Mouse (Mus musculus) hindbrain, embryonic 11.5 days (tissue): ENCODE measurements at regions not wholly inside any gene's neighbourhood (a gene's known extent, or its start where the extent isn't known, plus 50 kb on each side); places are given as distances from the start of the nearest gene placed in this dataset.

ENCODE experiments used
- ATAC-seq: fragments of 200-750 bp; cut with Nextera tagmentation; 2 replicates; pipeline ENCODE4 v1.8.0; 2017; ENCODE audit warnings: mild to moderate bottlenecking, moderate TSS enrichment, moderate library complexity; ENCODE audit not compliant: low FRiP score
- DNase-seq: peaks from one replicate; pipeline ENCODE4 v3.0.0-alpha.2; 2015; ENCODE audit warnings: low spot score
- H3K27ac ChIP-seq: fragments of 300-500 bp; sonication (generic); 2 replicates; pipeline ENCODE4 v1.5.1; 2014; ENCODE audit warnings: mild to moderate bottlenecking, low read depth, low read length
- H3K27me3 ChIP-seq: fragments of 300-500 bp; sonication (generic); 2 replicates; pipeline ENCODE4 v1.6.1; 2014; ENCODE audit warnings: mild to moderate bottlenecking, low read length, moderate library complexity, mixed read lengths; ENCODE audit not compliant: control insufficient read depth, insufficient read depth
- H3K36me3 ChIP-seq: fragments of 300-500 bp; sonication (generic); 2 replicates; pipeline ENCODE4 v1.6.1; 2014; ENCODE audit warnings: mild to moderate bottlenecking, low read length, moderate library complexity, mixed read lengths; ENCODE audit not compliant: control insufficient read depth, insufficient read depth
- H3K4me1 ChIP-seq: fragments of 300-500 bp; sonication (generic); replicated peaks from 2 replicates; pipeline ENCODE4 v1.6.1; 2014; ENCODE audit warnings: low read length, mixed read lengths; ENCODE audit not compliant: control insufficient read depth, insufficient read depth
- H3K4me2 ChIP-seq: fragments of 300-500 bp; sonication (generic); replicated peaks from 2 replicates; pipeline ENCODE4 v1.6.1; 2014; ENCODE audit warnings: mild to moderate bottlenecking, low read depth, low read length
- H3K4me3 ChIP-seq: fragments of 300-500 bp; sonication (generic); 2 replicates; pipeline ENCODE4 v1.5.1; 2014; ENCODE audit warnings: low read depth, low read length
- H3K9ac ChIP-seq: fragments of 300-500 bp; sonication (generic); 2 replicates; pipeline ENCODE4 v1.6.1; 2014; ENCODE audit warnings: low read depth, low read length
- H3K9me3 ChIP-seq: fragments of 300-500 bp; sonication (generic); 2 replicates; pipeline ENCODE4 v1.6.1; 2016; ENCODE audit warnings: low read length; ENCODE audit not compliant: control insufficient read depth
- WGBS: fragments of 180-500 bp; shearing (Covaris S2); extraction: QIAGEN DNeasy Blood & Tissue Kit; methylation state at CpG from one replicate; pipeline ENCODE4 v1.1.7; 2014; 5-methylcytosine and 5-hydroxymethylcytosine counted together

DNA sequence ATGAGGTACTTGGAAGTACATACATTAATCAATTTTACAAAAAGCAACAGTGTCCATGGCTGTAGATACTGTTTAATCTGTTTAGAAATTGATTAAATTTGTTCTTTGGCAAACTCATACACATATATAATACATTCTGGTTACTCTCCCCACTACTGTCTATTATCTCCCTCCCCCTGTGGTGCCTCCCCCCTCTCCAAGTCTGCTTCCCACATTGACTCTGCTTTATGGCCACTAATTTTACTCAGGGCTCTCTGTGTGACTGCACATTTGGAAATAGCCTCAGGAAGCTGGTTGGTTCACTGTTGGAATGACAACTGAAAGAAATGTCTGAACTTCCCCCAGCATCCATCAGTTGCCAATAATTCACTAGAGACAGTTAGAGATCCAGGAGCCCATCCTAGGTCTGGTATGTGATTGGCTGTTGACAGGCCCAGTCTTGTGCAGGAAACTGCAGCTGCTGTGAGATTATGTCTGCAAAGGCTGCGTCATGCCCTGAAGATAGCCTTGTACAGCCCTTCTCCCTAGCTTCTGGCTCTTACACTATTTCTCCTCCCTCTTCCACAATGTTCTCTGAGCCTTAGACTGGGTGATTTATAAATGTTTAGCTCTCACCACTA lies 204.6 kb upstream of the Trib2 start:
- no peak for ATAC-seq
- WGBS: 73% methylated on average over 1 of the region's 1 CpGs

DNA sequence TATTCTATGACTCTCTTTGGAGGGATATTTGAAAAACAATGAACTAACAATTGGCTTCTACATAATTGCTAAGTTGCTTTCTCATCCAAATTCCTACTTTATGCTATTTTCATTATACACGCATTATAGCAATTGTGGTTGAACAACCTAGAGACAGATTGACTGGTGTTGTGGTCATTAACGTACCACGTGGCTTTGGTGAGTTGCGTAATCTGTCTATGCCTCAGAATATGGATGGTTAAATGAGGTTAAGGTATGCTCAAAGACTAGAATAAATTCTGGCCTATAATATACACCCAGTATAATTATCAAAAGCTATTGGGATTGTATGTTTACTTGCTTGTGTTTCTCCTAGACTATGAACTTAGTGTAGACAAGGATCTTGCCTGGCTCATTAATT lies 201.5 kb upstream of the Trib2 start:
- Histone ChIP-seq H3K9ac (no peak overlapping the region), H3K4me1 (no peaks in the 10 kb centered on the region), H3K36me3 (no peaks in the 10 kb centered on the region), H3K4me3 (no peak overlapping the region), H3K27ac (no peak overlapping the region), H3K4me2 (no peak overlapping the region), H3K27me3 (no peaks in the 10 kb centered on the region), H3K9me3 (no peaks in the 10 kb centered on the region)
- no peak for DNase-seq
- ATAC-seq: no peak
- 94% methylated on average over 4 of the region's 4 CpGs for WGBS

More for the DNA sequence above, 204.6 kb upstream of the Trib2 start:
- no peak overlapping the region for H3K4me3 ChIP-seq
- H3K27ac ChIP-seq: no peak overlapping the region
- no peaks in the 10 kb centered on the region for H3K36me3 ChIP-seq
- no peaks in the 10 kb centered on the region for H3K27me3 ChIP-seq
- DNase-seq: no peak
- no peak overlapping the region for H3K4me2 ChIP-seq
- H3K9me3 ChIP-seq: no peaks in the 10 kb centered on the region
- no peak overlapping the region for H3K9ac ChIP-seq
- no peaks in the 10 kb centered on the region for H3K4me1 ChIP-seq

DNA sequence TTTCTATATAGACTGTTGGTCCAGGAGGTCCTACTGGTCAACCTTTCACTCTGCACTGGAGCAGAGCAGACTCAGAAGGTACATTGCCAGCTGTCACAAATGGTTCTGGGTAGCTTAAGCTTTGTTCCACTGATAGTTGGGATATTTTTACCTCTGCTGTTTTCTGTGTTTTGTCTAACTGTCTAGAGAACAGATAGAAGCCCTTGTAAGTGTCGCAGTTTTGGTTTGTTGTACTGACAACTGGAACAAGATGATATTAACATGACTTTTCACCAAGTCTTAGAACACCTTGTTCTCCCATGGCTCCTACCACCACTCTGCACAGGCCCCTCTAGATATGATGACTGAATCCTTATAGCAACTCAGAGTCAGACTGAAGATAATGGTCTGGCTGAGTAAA lies 199.9 kb upstream of the Trib2 start:
- Histone ChIP-seq H3K9me3 (no peaks in the 10 kb centered on the region), H3K4me2 (no peak overlapping the region), H3K27me3 (no peaks in the 10 kb centered on the region), H3K27ac (no peak overlapping the region), H3K36me3 (no peaks in the 10 kb centered on the region), H3K9ac (no peak overlapping the region), H3K4me3 (no peak overlapping the region), H3K4me1 (no peaks in the 10 kb centered on the region)
- DNase-seq (no peak), ATAC-seq (no peak)
- 97% methylated on average over 1 of the region's 1 CpGs for WGBS

DNA sequence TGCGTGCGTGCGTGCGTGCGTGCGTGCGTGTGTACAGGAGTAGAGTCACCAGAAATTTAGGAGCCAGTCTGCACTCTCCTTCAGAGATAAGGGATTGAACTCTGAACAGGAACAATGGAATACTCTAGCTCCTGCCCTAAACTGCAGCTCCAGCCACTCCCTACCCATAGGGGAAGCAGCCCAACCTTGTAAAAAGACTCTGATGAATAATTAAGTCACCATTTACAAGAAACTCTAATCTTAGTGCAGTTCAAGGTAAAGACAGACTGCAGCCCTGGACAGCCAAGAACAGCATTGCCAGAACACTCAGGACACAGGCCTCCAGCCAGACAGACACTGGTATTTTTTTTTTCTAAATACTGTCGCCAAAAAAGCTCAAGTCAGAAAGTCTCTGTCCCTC lies 198.9 kb upstream of the Trib2 start:
- WGBS: 96% methylated on average over 5 of the region's 8 CpGs
- no peak overlapping the region for H3K4me3 ChIP-seq
- no peaks in the 10 kb centered on the region for H3K36me3 ChIP-seq
- H3K9ac ChIP-seq: no peak overlapping the region
- H3K27me3 ChIP-seq: no peaks in the 10 kb centered on the region
- H3K4me1 ChIP-seq: no peaks in the 10 kb centered on the region
- ATAC-seq (no peak), DNase-seq (no peak)
- H3K27ac ChIP-seq: no peak overlapping the region
- H3K9me3 ChIP-seq: no peaks in the 10 kb centered on the region
- H3K4me2 ChIP-seq: no peak overlapping the region

DNA sequence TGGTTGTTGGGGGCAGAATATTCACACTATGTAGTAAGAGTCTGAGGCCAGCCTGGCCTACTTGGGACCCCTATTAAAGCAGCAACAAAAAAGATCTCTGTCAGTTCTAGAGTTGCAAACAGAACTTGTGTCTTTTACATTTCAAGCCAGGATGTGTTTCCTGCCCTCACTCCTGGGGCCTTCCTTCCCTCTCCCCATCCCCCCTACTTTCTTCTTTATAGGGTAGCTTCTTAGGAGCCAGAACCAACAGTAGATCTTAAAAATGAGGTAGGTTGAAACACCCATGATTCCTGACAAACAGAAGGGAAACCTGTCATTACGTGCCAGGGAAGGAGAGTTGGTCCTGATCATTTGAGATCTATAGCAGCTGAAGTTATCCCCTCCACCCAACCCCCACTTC lies 198.0 kb upstream of the Trib2 start:
- no peak for DNase-seq
- Histone ChIP-seq H3K4me2 (no peak overlapping the region), H3K4me1 (no peaks in the 10 kb centered on the region), H3K27me3 (no peaks in the 10 kb centered on the region), H3K4me3 (no peak overlapping the region), H3K9me3 (no peaks in the 10 kb centered on the region), H3K36me3 (no peaks in the 10 kb centered on the region), H3K9ac (no peak overlapping the region), H3K27ac (no peak overlapping the region)
- ATAC-seq: no peak
- 90% methylated on average over 1 of the region's 1 CpGs for WGBS

DNA sequence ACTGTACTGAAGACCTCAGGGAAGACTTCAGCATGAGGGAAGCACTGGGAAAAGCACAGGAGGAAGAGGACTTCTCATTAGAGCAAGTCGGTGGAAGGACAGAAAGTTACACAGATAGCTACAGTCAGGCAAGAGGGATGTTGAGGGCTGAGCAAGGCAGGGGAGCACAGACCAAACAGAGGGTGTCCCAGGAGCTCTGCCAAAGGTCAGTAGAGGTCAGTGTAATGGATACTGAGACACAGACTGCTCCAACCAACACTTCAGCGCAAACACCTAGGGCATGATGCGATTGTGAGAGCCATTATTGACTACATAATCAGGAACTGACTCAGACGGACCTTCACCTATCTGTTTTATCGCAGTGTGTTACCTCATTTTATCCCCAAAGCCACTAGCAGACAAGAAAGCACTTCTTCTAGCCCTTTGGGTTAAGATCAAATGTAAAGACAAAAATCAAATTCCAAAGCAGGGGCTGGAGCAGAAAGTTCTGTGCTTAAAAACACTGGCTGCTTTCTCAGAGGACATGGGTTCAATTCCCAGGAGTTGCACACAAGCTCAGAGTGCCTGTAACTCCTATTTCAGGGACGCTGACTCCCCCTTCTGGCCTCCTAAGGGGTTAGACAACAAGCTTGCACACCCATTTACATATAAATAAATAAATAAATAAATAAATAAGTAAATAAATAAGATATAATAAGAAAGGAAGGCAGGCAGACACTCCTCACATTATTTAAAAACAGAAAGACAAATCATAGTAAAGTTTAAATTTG lies 197.3 kb upstream of the Trib2 start:
- H3K9me3 ChIP-seq: no peaks in the 10 kb centered on the region
- no peaks in the 10 kb centered on the region for H3K36me3 ChIP-seq
- H3K4me1 ChIP-seq: no peaks in the 10 kb centered on the region
- no peaks in the 10 kb centered on the region for H3K27me3 ChIP-seq
- 80% methylated on average over 6 of the region's 6 CpGs for WGBS
- no peak overlapping the region for H3K4me3 ChIP-seq
- H3K9ac ChIP-seq: no peak overlapping the region
- DNase-seq (no peak), ATAC-seq (no peak)
- no peak overlapping the region for H3K27ac ChIP-seq
- no peak overlapping the region for H3K4me2 ChIP-seq

DNA sequence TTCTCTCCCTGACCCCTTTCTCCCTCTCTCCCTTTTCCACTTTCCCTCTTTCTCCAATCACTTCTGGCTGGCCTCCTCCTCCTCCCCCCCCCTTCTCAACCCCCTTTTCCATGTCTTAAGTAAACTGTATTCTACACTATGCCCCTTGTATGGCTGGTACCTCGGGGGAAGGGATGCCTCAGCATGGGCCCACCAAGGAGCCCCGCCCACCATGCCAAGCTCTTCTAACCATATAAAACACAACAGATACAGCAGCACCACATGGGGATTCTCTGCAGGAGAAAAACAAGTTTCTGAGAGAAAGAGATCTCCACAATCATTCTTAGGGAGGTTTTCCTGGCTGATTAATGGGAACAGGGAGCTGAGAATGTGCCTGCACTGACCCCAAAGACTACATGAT lies 196.6 kb upstream of the Trib2 start:
- Histone ChIP-seq H3K27ac (no peak overlapping the region), H3K9ac (no peak overlapping the region), H3K36me3 (no peaks in the 10 kb centered on the region), H3K27me3 (no peaks in the 10 kb centered on the region), H3K9me3 (no peaks in the 10 kb centered on the region), H3K4me2 (no peak overlapping the region), H3K4me3 (no peak overlapping the region), H3K4me1 (no peaks in the 10 kb centered on the region)
- DNase-seq: no peak
- no peak for ATAC-seq
- 75% methylated on average over 2 of the region's 2 CpGs for WGBS

DNA sequence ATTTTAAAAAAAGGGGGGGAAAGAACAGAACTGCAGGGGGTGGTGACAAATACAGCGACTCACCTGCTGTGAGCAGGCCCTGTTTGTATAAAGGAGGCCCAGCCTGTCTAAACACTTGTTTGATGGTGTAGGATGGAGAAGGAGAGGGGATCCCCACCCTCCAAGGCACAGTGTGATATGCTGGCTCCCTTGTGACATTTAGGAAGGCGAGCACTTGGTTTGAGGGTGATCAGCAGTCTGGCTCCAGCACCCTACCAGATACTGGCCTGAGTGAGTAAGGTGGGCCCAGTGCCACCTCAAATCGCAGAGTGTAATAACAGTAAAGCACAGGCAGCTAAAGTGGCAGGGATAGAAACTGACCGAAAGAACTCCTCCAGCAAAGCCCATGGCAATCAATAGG lies 195.4 kb upstream of the Trib2 start:
- no peak overlapping the region for H3K9ac ChIP-seq
- DNase-seq (no peak), ATAC-seq (no peak)
- no peaks in the 10 kb centered on the region for H3K27me3 ChIP-seq
- H3K4me3 ChIP-seq: no peak overlapping the region
- WGBS: 73% methylated on average over 4 of the region's 4 CpGs
- no peak overlapping the region for H3K27ac ChIP-seq
- H3K4me2 ChIP-seq: no peak overlapping the region
- H3K36me3 ChIP-seq: no peaks in the 10 kb centered on the region
- no peaks in the 10 kb centered on the region for H3K4me1 ChIP-seq
- H3K9me3 ChIP-seq: no peaks in the 10 kb centered on the region
